7 mouse cellular contexts compared by ENCODE assay signal in genomic region chr10:74995377-74995776, GRCm38 (mm10). TPM values are rescaled to one million over a fixed set of nuclear protein-coding genes. Genes with fewer than 3 reads are reported as not detected.
A peak's percentile ranks its signal among the peaks of the same experiment; 100 is the strongest.
DNase-seq lines count a peak whose midpoint lies in the region; ATAC-seq lines count a peak whose summit lies in the region.

No protein-coding gene starts in this region.

- H3K4me3 ChIP-seq in embryonic facial prominence, embryonic 12.5 days: peak overlapping the region; percentile 31
- no peak overlapping the region for H3K4me3 ChIP-seq in hindbrain, embryonic 11.5 days (ENCODE audit: low read depth, low read length)
- no peak overlapping the region for H3K4me3 ChIP-seq in midbrain, embryonic 15.5 days

- H3K36me3 ChIP-seq in embryonic facial prominence, embryonic 12.5 days: 0 out of 2 replicates have a peak, but pooled peaks cover 6% of the 10 kb centered on the region
- H3K36me3 ChIP-seq in hindbrain, embryonic 11.5 days (ENCODE audit: control insufficient read depth, insufficient read depth, low read length): no peaks in the 10 kb centered on the region
- H3K36me3 ChIP-seq in midbrain, embryonic 15.5 days (replicated peaks): peaks cover 22% of the 10 kb centered on the region

- no peaks in the 10 kb centered on the region for H3K9me3 ChIP-seq in embryonic facial prominence, embryonic 12.5 days
- no peaks in the 10 kb centered on the region for H3K9me3 ChIP-seq in hindbrain, embryonic 11.5 days (ENCODE audit: control insufficient read depth, low read length)
- no peaks in the 10 kb centered on the region for H3K9me3 ChIP-seq in midbrain, embryonic 15.5 days

- peak overlapping the region; percentile 56 for H3K4me2 ChIP-seq in embryonic facial prominence, embryonic 12.5 days (replicated peaks)
- H3K4me2 ChIP-seq in hindbrain, embryonic 11.5 days (replicated peaks; ENCODE audit: low read depth, low read length): peak overlapping the region; percentile 43
- peak overlapping the region; percentile 42 for H3K4me2 ChIP-seq in midbrain, embryonic 15.5 days

- ATAC-seq in embryonic facial prominence, embryonic 12.5 days (ENCODE audit: insufficient number of reproducible peaks, insufficient read depth, low FRiP score, low TSS enrichment): peak; percentile 13; the same call in 1 of the 2 replicates
- ATAC-seq in hindbrain, embryonic 11.5 days (ENCODE audit: low FRiP score): peak; percentile 67
- peak; percentile 45 for ATAC-seq in midbrain, embryonic 15.5 days (replicated peaks)

- 0 out of 2 replicates have a peak, but pooled peaks cover 1% of the 10 kb centered on the region for H3K27me3 ChIP-seq in embryonic facial prominence, embryonic 12.5 days
- no peaks in the 10 kb centered on the region for H3K27me3 ChIP-seq in hindbrain, embryonic 11.5 days (ENCODE audit: control insufficient read depth, insufficient read depth, low read length)
- no peaks in the 10 kb centered on the region for H3K27me3 ChIP-seq in midbrain, embryonic 15.5 days (replicated peaks)

- 1% methylated on average over 17 of the region's 17 CpGs for WGBS in embryonic facial prominence, embryonic 12.5 days
- WGBS in hindbrain, embryonic 11.5 days: 0% methylated on average over 17 of the region's 17 CpGs
- 1% methylated on average over 16 of the region's 17 CpGs for WGBS in midbrain, embryonic 15.5 days

- H3K4me1 ChIP-seq in embryonic facial prominence, embryonic 12.5 days: peaks cover 24% of the 10 kb centered on the region
- peaks cover 6% of the 10 kb centered on the region for H3K4me1 ChIP-seq in hindbrain, embryonic 11.5 days (replicated peaks; ENCODE audit: control insufficient read depth, insufficient read depth, low read length)
- H3K4me1 ChIP-seq in midbrain, embryonic 15.5 days: peaks cover 46% of the 10 kb centered on the region

- DNase-seq in layer of hippocampus, postnatal 10 days (ENCODE audit: low spot score in 2 of 2): peak; percentile 52 to 60
- no peak for DNase-seq in layer of hippocampus, adult 8-10 months (ENCODE audit: low spot score in 2 of 2)
- peak; percentile 65 for DNase-seq in hindbrain, embryonic 11.5 days (ENCODE audit: low spot score)
- DNase-seq in spleen, postnatal 36 days (ENCODE audit: low spot score in 2 of 2): no peak
- DNase-seq in T-cell, adult 2 months (ENCODE audit: low spot score): no peak

- H3K27ac ChIP-seq in embryonic facial prominence, embryonic 12.5 days: no peak overlapping the region
- no peak overlapping the region for H3K27ac ChIP-seq in hindbrain, embryonic 11.5 days (ENCODE audit: low read depth, low read length)
- peak overlapping the region; percentile 65 for H3K27ac ChIP-seq in midbrain, embryonic 15.5 days

- 0 out of 2 replicates have a peak overlapping the region, but pooled peaks have one; percentile 9 for H3K9ac ChIP-seq in embryonic facial prominence, embryonic 12.5 days
- peak overlapping the region; percentile 27; the same call in 1 of the 2 replicates for H3K9ac ChIP-seq in hindbrain, embryonic 11.5 days (ENCODE audit: low read depth, low read length)
- peak overlapping the region; percentile 15; the same call in 1 of the 2 replicates for H3K9ac ChIP-seq in midbrain, embryonic 15.5 days

RNA-seq across cellular contexts. Expression of gene Gnaz, which starts 28.4 kb away (rescaled TPM):
- total RNA-seq in layer of hippocampus, postnatal 10 days (2021): 100 to 1,000 TPM; 137 to 144 TPM
- 100 to 1,000 TPM in 2 of 4 experiments, 10 to 100 TPM in 2; 88.3 to 111 (median 102) TPM for total RNA-seq in layer of hippocampus, adult 8-10 months (2022)
- 5.2 and 6.0 TPM in 2 replicates for polyA plus RNA-seq in embryonic facial prominence, embryonic 12.5 days (2016; fragmentation: Nextera tagmentation; extraction: Ambion mirVana)
- 14.0 and 14.7 TPM in 2 replicates for polyA plus RNA-seq in hindbrain, embryonic 11.5 days (2014; fragmentation: Nextera tagmentation; extraction: Ambion mirVana)
- polyA plus RNA-seq in midbrain, embryonic 15.5 days (2015; fragmentation: Nextera tagmentation; extraction: Ambion mirVana): 86.2 and 96.0 TPM in 2 replicates

RNA-seq across cellular contexts. Expression of gene Rsph14, which starts 37.0 kb away (rescaled TPM):
- 1 to 10 TPM in 1 of 2 experiments, under 1 TPM in 1; 0.50 to 1.1 TPM for total RNA-seq in layer of hippocampus, postnatal 10 days (2021)
- total RNA-seq in layer of hippocampus, adult 8-10 months (2022): 1 to 10 TPM in 1 of 4 experiments, under 1 TPM in 2, not detected in 1; 0.31 to 1.4 (median 0.75) TPM
- polyA plus RNA-seq in embryonic facial prominence, embryonic 12.5 days (2016; fragmentation: Nextera tagmentation; extraction: Ambion mirVana): not detected in 2 replicates
- 0.15 and 0.46 TPM in 2 replicates for polyA plus RNA-seq in hindbrain, embryonic 11.5 days (2014; fragmentation: Nextera tagmentation; extraction: Ambion mirVana)
- 0.54 and 1.5 TPM in 2 replicates for polyA plus RNA-seq in midbrain, embryonic 15.5 days (2015; fragmentation: Nextera tagmentation; extraction: Ambion mirVana)

RNA-seq across cellular contexts. Expression of gene Rab36, which starts 41.5 kb away (rescaled TPM):
- total RNA-seq in layer of hippocampus, postnatal 10 days (2021): 10 to 100 TPM; 31.4 to 40.3 TPM
- 10 to 100 TPM; 30.0 to 35.7 (median 33.2) TPM for total RNA-seq in layer of hippocampus, adult 8-10 months (2022)
- 13.2 and 15.3 TPM in 2 replicates for polyA plus RNA-seq in embryonic facial prominence, embryonic 12.5 days (2016; fragmentation: Nextera tagmentation; extraction: Ambion mirVana)
- 6.8 and 9.3 TPM in 2 replicates for polyA plus RNA-seq in hindbrain, embryonic 11.5 days (2014; fragmentation: Nextera tagmentation; extraction: Ambion mirVana)
- polyA plus RNA-seq in midbrain, embryonic 15.5 days (2015; fragmentation: Nextera tagmentation; extraction: Ambion mirVana): 22.2 and 23.2 TPM in 2 replicates

Comparison
In these comparisons a context has a peak if more than half of its experiments do, and no peak if none do; other contexts are left out.
1. DNase-seq: peak in layer of hippocampus, postnatal 10 days (2 of 2) and hindbrain, embryonic 11.5 days (single experiment); none in layer of hippocampus, adult 8-10 months (0 of 2), spleen, postnatal 36 days (0 of 2) and T-cell, adult 2 months (single experiment).
2. ATAC-seq: peak in every context shown above with its lines; median percentile 67 in hindbrain, embryonic 11.5 days; 45 in midbrain, embryonic 15.5 days; 13 in embryonic facial prominence, embryonic 12.5 days.
3. Peak in every context shown above with its lines, with median percentiles within 50 percentile points of each other: H3K4me2 ChIP-seq and H3K9ac ChIP-seq.